20 mouse cellular contexts compared by ENCODE assay signal in the genomic region with DNA sequence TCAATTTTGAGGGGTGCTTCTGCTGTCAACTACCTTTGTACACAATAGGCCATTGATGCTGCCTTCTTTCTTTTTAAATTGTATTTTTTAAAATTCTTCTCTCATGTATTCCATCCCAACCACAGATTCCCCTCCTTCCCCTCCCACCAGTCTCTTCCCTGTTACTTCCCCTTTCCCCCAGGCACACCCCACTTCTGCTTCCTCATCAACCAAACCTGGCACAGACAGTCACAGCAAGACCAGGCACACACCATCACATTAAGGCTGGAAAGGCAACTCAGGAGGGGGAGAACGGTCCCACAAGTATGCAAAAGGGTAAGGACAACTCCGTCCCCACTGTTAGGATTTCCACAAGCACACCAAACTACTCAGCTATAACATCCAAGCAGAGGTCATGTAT.
A peak's percentile ranks its signal among the peaks of the same experiment; 100 is the strongest.
DNase-seq lines count a peak whose midpoint lies in the region; ATAC-seq and TF ChIP-seq lines count a peak whose summit lies in the region.
"Had no signal": no experiment of that assay in that cellular context is flagged by ENCODE, and none has a peak within 500 bp of the region (broad histone marks: within the 10 kb centered on the region; RNA-seq: fewer than 3 reads in every experiment).

No protein-coding gene starts in this region.

- DNase-seq in lung, postnatal 0 days (ENCODE audit: low spot score): peak; percentile 5
- DNase-seq in lung, postnatal 14 days: no peak
- peak; percentile 9 for DNase-seq in c-Kit-positive CD71-negative TER-119-negative erythroid progenitor cells, embryonic 14.5 days (ENCODE audit: low read depth)
- DNase-seq in T-cell, adult 2 months (ENCODE audit: low spot score): no peak
- no peak for DNase-seq in right cerebral cortex, postnatal 4 days
- no peak for DNase-seq in limb, embryonic 10.5 days (ENCODE audit: low spot score)
- DNase-seq: adrenal gland, adult 2 months; adrenal gland, postnatal 36 days; cerebellum, adult 11 months; cerebellum, adult 8-10 months; cerebellum, postnatal 14 days; gastrocnemius, postnatal 36 days; heart, postnatal 10 days; heart, postnatal 4 days had no signal

- no peaks in the 10 kb centered on the region for H3K27me3 ChIP-seq in lung, postnatal 0 days (replicated peaks; ENCODE audit: insufficient read depth, low read length)
- no peaks in the 10 kb centered on the region for H3K27me3 ChIP-seq in limb, embryonic 10.5 days (ENCODE audit: low read depth, poor library complexity, severe bottlenecking)
- H3K27me3 ChIP-seq: embryonic facial prominence, embryonic 12.5 days; forebrain, embryonic 15.5 days; hindbrain, embryonic 13.5 days had no signal

- no peaks in the 10 kb centered on the region for H3K9me3 ChIP-seq in lung, postnatal 0 days (ENCODE audit: low read length)
- no peaks in the 10 kb centered on the region for H3K9me3 ChIP-seq in limb, embryonic 10.5 days (replicated peaks)
- H3K9me3 ChIP-seq: embryonic facial prominence, embryonic 12.5 days; forebrain, embryonic 15.5 days; heart, embryonic 10.5 days; hindbrain, embryonic 13.5 days had no signal

- no peak overlapping the region for H3K4me2 ChIP-seq in lung, postnatal 0 days (replicated peaks; ENCODE audit: low read depth, low read length)
- H3K4me2 ChIP-seq: embryonic facial prominence, embryonic 12.5 days; forebrain, embryonic 15.5 days; hindbrain, embryonic 13.5 days had no signal

- TF ChIP-seq CTCF in lung, postnatal 0 days (IDR thresholded peaks at IDR 0.05): no peak

- H3K4me3 ChIP-seq in lung, postnatal 0 days (ENCODE audit: low read depth, low read length): no peak overlapping the region
- H3K4me3 ChIP-seq in limb, embryonic 10.5 days: no peak overlapping the region
- H3K4me3 ChIP-seq: embryonic facial prominence, embryonic 12.5 days; forebrain, embryonic 15.5 days; heart, embryonic 10.5 days; hindbrain, embryonic 13.5 days had no signal

- no peak overlapping the region for H3K27ac ChIP-seq in lung, postnatal 0 days (ENCODE audit: low read length)
- no peak overlapping the region for H3K27ac ChIP-seq in limb, embryonic 10.5 days
- H3K27ac ChIP-seq: embryonic facial prominence, embryonic 12.5 days; forebrain, embryonic 15.5 days; heart, embryonic 10.5 days; hindbrain, embryonic 13.5 days had no signal

- no peaks in the 10 kb centered on the region for H3K36me3 ChIP-seq in lung, postnatal 0 days (ENCODE audit: insufficient read depth, low read length)
- no peaks in the 10 kb centered on the region for H3K36me3 ChIP-seq in limb, embryonic 10.5 days
- H3K36me3 ChIP-seq: embryonic facial prominence, embryonic 12.5 days; forebrain, embryonic 15.5 days; heart, embryonic 10.5 days; hindbrain, embryonic 13.5 days had no signal

- ATAC-seq in lung, postnatal 0 days: no peak
- ATAC-seq in megakaryocyte, adult 5-6 weeks (ENCODE audit: poor library complexity, severe bottlenecking): peak; percentile 100
- ATAC-seq: forebrain, embryonic 15.5 days; Patski had no signal

- 80% methylated on average over 2 of the region's 2 CpGs for whole genome bisulfite sequencing in lung, postnatal 0 days
- WGBS in limb, embryonic 10.5 days: 98% methylated on average over 2 of the region's 2 CpGs

- H3K9ac ChIP-seq in lung, postnatal 0 days (replicated peaks; ENCODE audit: low read depth): no peak overlapping the region
- H3K9ac ChIP-seq: embryonic facial prominence, embryonic 12.5 days; forebrain, embryonic 15.5 days; hindbrain, embryonic 13.5 days had no signal

- H3K4me1 ChIP-seq in lung, postnatal 0 days (ENCODE audit: insufficient read depth, low read depth, low read length): no peaks in the 10 kb centered on the region
- no peaks in the 10 kb centered on the region for H3K4me1 ChIP-seq in limb, embryonic 10.5 days
- H3K4me1 ChIP-seq: embryonic facial prominence, embryonic 12.5 days; forebrain, embryonic 15.5 days; heart, embryonic 10.5 days; hindbrain, embryonic 13.5 days had no signal

- TF ChIP-seq EP300 in lung, postnatal 0 days (IDR thresholded peaks at IDR 0.05): no peak

Comparison
In these comparisons a context has a peak if more than half of its experiments do, and no peak if none do; other contexts are left out.
1. DNase-seq: peak in lung, postnatal 0 days (single experiment) and c-Kit-positive CD71-negative TER-119-negative erythroid progenitor cells, embryonic 14.5 days (single experiment); none in lung, postnatal 14 days (single experiment), T-cell, adult 2 months (single experiment), right cerebral cortex, postnatal 4 days (single experiment) and limb, embryonic 10.5 days (single experiment).